Mouse (Mus musculus) intestine, embryonic 16.5 days (tissue): ENCODE results near the gene Pcnx2. TPM values are rescaled to one million over a fixed set of nuclear protein-coding genes. Genes with fewer than 3 reads are reported as not detected.

ENCODE experiments used
- ATAC-seq: fragments of 200-750 bp; cut with Nextera tagmentation; 2 replicates; pipeline ENCODE4 v1.8.0; 2017; ENCODE audit warnings: moderate TSS enrichment, moderate library complexity
- H3K27ac ChIP-seq: fragments of 300-500 bp; sonication (generic); 2 replicates; pipeline ENCODE4 v1.5.1; 2014; ENCODE audit warnings: mild to moderate bottlenecking, low read length
- H3K27me3 ChIP-seq: fragments of 300-500 bp; sonication (generic); replicated peaks from 2 replicates; pipeline ENCODE4 v1.6.1; 2014; ENCODE audit warnings: low read length, control low read depth, mixed read lengths; ENCODE audit not compliant: control insufficient read depth, insufficient read depth
- H3K36me3 ChIP-seq: fragments of 300-500 bp; sonication (generic); 2 replicates; pipeline ENCODE4 v1.6.1; 2014; ENCODE audit warnings: low read length, control low read depth; ENCODE audit not compliant: control insufficient read depth, insufficient read depth
- H3K4me1 ChIP-seq: fragments of 300-500 bp; sonication (generic); 2 replicates; pipeline ENCODE4 v1.6.1; 2014; ENCODE audit warnings: low read length, control low read depth, mixed read lengths; ENCODE audit not compliant: control insufficient read depth, insufficient read depth
- H3K4me2 ChIP-seq: fragments of 300-500 bp; sonication (generic); 2 replicates; pipeline ENCODE4 v1.6.1; 2014; ENCODE audit warnings: low read depth, low read length, control low read depth
- H3K4me3 ChIP-seq: fragments of 300-500 bp; sonication (generic); 2 replicates; pipeline ENCODE4 v1.5.1; 2014; ENCODE audit warnings: mild to moderate bottlenecking, low read length
- H3K9ac ChIP-seq: fragments of 300-500 bp; sonication (generic); 2 replicates; pipeline ENCODE4 v1.6.1; 2014; ENCODE audit warnings: low read depth, low read length
- H3K9me3 ChIP-seq: fragments of 300-500 bp; sonication (generic); 2 replicates; pipeline ENCODE4 v1.6.1; 2016; ENCODE audit warnings: low read length, control low read depth; ENCODE audit not compliant: control insufficient read depth
- WGBS: fragments of 180-500 bp; shearing (Covaris S2); extraction: QIAGEN DNeasy Blood & Tissue Kit; methylation state at CpG from one replicate; pipeline ENCODE4 v1.1.7; 2014; 5-methylcytosine and 5-hydroxymethylcytosine counted together
- polyA plus RNA-seq: library from polyadenylated mRNA; unstranded; fragments of >200 nt; fragmentation: Nextera tagmentation; extraction: Ambion mirVana; gene quantifications from 2 replicates; pipeline ENCODE4 v1.2.1, GENCODE M21; 2015

The Pcnx2 gene
- polyA plus RNA-seq, 1 experiment from 2014 or later: 0.10 TPM

GRCm38 (mm10) chr8:125847842-125848241, 50.3 kb downstream of the Pcnx2 start:
- no peaks in the 10 kb centered on the region for H3K4me1 ChIP-seq
- no peak overlapping the region for H3K9ac ChIP-seq
- ATAC-seq: no peak
- WGBS: 39% methylated on average over 12 of the region's 12 CpGs
- H3K4me3 ChIP-seq: no peak overlapping the region
- no peaks in the 10 kb centered on the region for H3K36me3 ChIP-seq
- H3K27ac ChIP-seq: no peak overlapping the region
- H3K27me3 ChIP-seq: no peaks in the 10 kb centered on the region
- no peak overlapping the region for H3K4me2 ChIP-seq
- no peaks in the 10 kb centered on the region for H3K9me3 ChIP-seq

GRCm38 (mm10) chr8:125845281-125845680, 52.8 kb downstream of the Pcnx2 start:
- Histone ChIP-seq H3K4me2 (no peak overlapping the region), H3K4me1 (no peaks in the 10 kb centered on the region), H3K9ac (no peak overlapping the region), H3K4me3 (no peak overlapping the region), H3K27ac (no peak overlapping the region), H3K9me3 (no peaks in the 10 kb centered on the region), H3K27me3 (no peaks in the 10 kb centered on the region), H3K36me3 (no peaks in the 10 kb centered on the region)
- no peak for ATAC-seq
- 95% methylated on average over 16 of the region's 16 CpGs for WGBS

- no peaks in the 10 kb centered on the region for H3K9me3 ChIP-seq
- no peak overlapping the region for H3K4me2 ChIP-seq
- no peaks in the 10 kb centered on the region for H3K27me3 ChIP-seq
- no peak overlapping the region for H3K9ac ChIP-seq
- no peak for ATAC-seq
- no peak overlapping the region for H3K4me3 ChIP-seq
- WGBS: 48% methylated on average over 15 of the region's 15 CpGs
- no peaks in the 10 kb centered on the region for H3K4me1 ChIP-seq
- H3K36me3 ChIP-seq: no peaks in the 10 kb centered on the region
- no peak overlapping the region for H3K27ac ChIP-seq
Observed at GRCm38 (mm10) chr8:125843122-125843836, 54.8 kb downstream of the Pcnx2 start.

GRCm38 (mm10) chr8:125842158-125842557, 56.0 kb downstream of the Pcnx2 start:
- no peak for ATAC-seq
- Histone ChIP-seq H3K36me3 (no peaks in the 10 kb centered on the region), H3K4me3 (no peak overlapping the region), H3K9me3 (no peaks in the 10 kb centered on the region), H3K4me2 (no peak overlapping the region), H3K27ac (no peak overlapping the region), H3K9ac (no peak overlapping the region), H3K4me1 (no peaks in the 10 kb centered on the region), H3K27me3 (no peaks in the 10 kb centered on the region)
- 37% methylated on average over 7 of the region's 7 CpGs for WGBS

DNA sequence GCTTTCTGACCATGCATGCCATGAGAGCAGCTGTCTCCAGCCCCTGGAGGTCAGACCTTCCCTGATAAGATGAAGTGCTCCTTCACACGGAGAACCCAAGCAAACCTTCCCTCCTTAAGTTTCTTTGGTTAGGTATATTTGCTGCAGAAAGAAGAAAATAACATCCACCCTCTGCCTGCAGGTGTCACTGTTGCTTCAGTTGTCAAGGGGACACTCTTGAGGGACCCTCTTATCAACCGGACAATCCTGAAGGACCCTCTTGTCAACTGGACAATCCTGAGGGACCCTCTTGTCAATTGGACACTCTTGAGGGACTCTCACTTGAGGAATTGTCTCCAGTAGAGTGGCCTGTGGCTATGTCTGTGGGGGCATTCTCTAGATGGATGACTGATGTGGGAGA, 73.4 kb downstream of the Pcnx2 start:
- no peak overlapping the region for H3K27ac ChIP-seq
- H3K4me3 ChIP-seq: no peak overlapping the region
- H3K4me2 ChIP-seq: no peak overlapping the region
- no peaks in the 10 kb centered on the region for H3K9me3 ChIP-seq
- no peak overlapping the region for H3K9ac ChIP-seq
- no peak for ATAC-seq
- no peaks in the 10 kb centered on the region for H3K27me3 ChIP-seq
- 35% methylated on average over 2 of the region's 2 CpGs for WGBS
- H3K36me3 ChIP-seq: no peaks in the 10 kb centered on the region
- no peaks in the 10 kb centered on the region; the same call in 1 of the 2 replicates for H3K4me1 ChIP-seq

- H3K4me2 ChIP-seq: no peak overlapping the region
- no peaks in the 10 kb centered on the region for H3K36me3 ChIP-seq
- H3K9ac ChIP-seq: no peak overlapping the region
- no peaks in the 10 kb centered on the region; the same call in 1 of the 2 replicates for H3K4me1 ChIP-seq
- H3K4me3 ChIP-seq: no peak overlapping the region
- H3K27me3 ChIP-seq: no peaks in the 10 kb centered on the region
- ATAC-seq: no peak
- no peak overlapping the region for H3K27ac ChIP-seq
- 34% methylated on average over 12 of the region's 12 CpGs for WGBS
- no peaks in the 10 kb centered on the region for H3K9me3 ChIP-seq
Observed at GRCm38 (mm10) chr8:125823719-125824118, 74.4 kb downstream of the Pcnx2 start.

DNA sequence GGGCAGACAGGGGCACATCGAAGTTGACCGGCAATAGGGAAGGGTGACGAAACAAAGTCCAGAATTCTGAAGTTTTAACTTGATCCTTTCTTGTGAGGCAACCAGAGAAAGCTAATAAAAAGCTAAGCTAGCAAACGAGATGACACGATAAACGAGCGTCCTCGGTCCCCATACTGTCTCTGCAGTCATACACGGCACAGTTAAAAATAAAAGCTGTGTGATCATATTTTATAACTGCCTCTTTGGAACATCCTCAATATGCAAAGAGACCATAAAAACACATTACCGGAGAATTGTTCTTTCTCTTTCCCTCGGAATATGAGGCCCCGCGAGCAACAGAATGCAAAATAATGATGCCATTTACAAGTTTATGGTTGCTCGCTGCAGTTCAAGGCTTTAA, 76.1 kb downstream of the Pcnx2 start:
- Histone ChIP-seq H3K27ac (no peak overlapping the region), H3K36me3 (no peaks in the 10 kb centered on the region), H3K4me3 (no peak overlapping the region), H3K9ac (no peak overlapping the region), H3K27me3 (no peaks in the 10 kb centered on the region), H3K4me1 (no peaks in the 10 kb centered on the region; the same call in 1 of the 2 replicates), H3K9me3 (no peaks in the 10 kb centered on the region), H3K4me2 (no peak overlapping the region)
- ATAC-seq: no peak
- WGBS: 62% methylated on average over 14 of the region's 14 CpGs

- 69% methylated on average over 7 of the region's 7 CpGs for WGBS
Observed at GRCm38 (mm10) chr8:125819797-125820196, 78.3 kb downstream of the Pcnx2 start.

DNA sequence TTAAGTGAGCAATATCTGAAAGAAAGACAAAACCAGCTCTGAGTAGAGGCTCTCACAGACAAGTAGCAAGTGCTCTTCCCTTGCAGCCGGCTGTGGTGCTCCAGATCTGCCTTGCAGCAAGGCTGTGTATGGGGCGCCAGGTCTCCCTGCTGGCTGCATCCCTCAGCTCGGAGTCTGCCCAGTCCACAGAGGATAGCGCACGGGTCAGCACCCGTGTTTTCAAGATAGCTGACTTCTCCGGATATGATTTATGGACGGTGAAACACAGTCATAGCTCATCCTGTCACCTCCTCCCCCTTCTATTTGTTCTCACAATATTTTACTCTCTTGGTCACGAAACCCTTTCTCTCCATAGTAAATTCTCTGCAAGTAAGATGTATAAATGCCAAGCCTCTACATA, 79.3 kb downstream of the Pcnx2 start:
- no peaks in the 10 kb centered on the region for H3K36me3 ChIP-seq
- 34% methylated on average over 9 of the region's 9 CpGs for WGBS
- no peaks in the 10 kb centered on the region; the same call in 1 of the 2 replicates for H3K4me1 ChIP-seq
- H3K9me3 ChIP-seq: no peaks in the 10 kb centered on the region
- no peak overlapping the region for H3K9ac ChIP-seq
- H3K4me3 ChIP-seq: no peak overlapping the region
- no peaks in the 10 kb centered on the region for H3K27me3 ChIP-seq
- no peak overlapping the region for H3K4me2 ChIP-seq
- ATAC-seq: no peak
- H3K27ac ChIP-seq: no peak overlapping the region

More at GRCm38 (mm10) chr8:125819797-125820196, 78.3 kb downstream of the Pcnx2 start:
- no peak for ATAC-seq
- Histone ChIP-seq H3K27ac (no peak overlapping the region), H3K9ac (no peak overlapping the region), H3K36me3 (no peaks in the 10 kb centered on the region), H3K9me3 (no peaks in the 10 kb centered on the region), H3K27me3 (no peaks in the 10 kb centered on the region), H3K4me3 (no peak overlapping the region), H3K4me2 (no peak overlapping the region), H3K4me1 (no peaks in the 10 kb centered on the region; the same call in 1 of the 2 replicates)

GRCm38 (mm10) chr8:125816742-125817141, 81.4 kb downstream of the Pcnx2 start:
- no peak overlapping the region for H3K27ac ChIP-seq
- no peaks in the 10 kb centered on the region for H3K27me3 ChIP-seq
- no peaks in the 10 kb centered on the region; the same call in 1 of the 2 replicates for H3K4me1 ChIP-seq
- no peaks in the 10 kb centered on the region for H3K9me3 ChIP-seq
- H3K4me2 ChIP-seq: no peak overlapping the region
- no peak overlapping the region for H3K9ac ChIP-seq
- H3K36me3 ChIP-seq: no peaks in the 10 kb centered on the region
- WGBS: 71% methylated on average over 5 of the region's 5 CpGs
- no peak overlapping the region for H3K4me3 ChIP-seq
- ATAC-seq: no peak
